9 mouse cellular contexts compared by ENCODE assay signal in genomic region chr12:76095117-76096035, GRCm38 (mm10).
DNase-seq lines count a peak whose midpoint lies in the region; ATAC-seq lines count a peak whose summit lies in the region.
"Had no signal": no experiment of that assay in that cellular context is flagged by ENCODE, and none has a peak within 500 bp of the region (broad histone marks: within the 10 kb centered on the region; RNA-seq: fewer than 3 reads in every experiment).

No protein-coding gene starts in this region.

- peak; percentile 27 to 49 for DNase-seq in kidney, postnatal 25 days
- DNase-seq in kidney, adult 8-10 months = no peak
- peak; percentile 47 to 50 for DNase-seq in thymus, adult 18-20 months
- DNase-seq in gastrocnemius, postnatal 25 days = no peak
- no peak for DNase-seq in layer of hippocampus, postnatal 14 days (ENCODE audit: low spot score in 2 of 2)

- 44% methylated on average over 30 of the region's 30 CpGs for WGBS in embryonic facial prominence, embryonic 12.5 days
- WGBS in limb, embryonic 13.5 days = 46% methylated on average over 30 of the region's 30 CpGs
- WGBS in forebrain, embryonic 15.5 days = 83% methylated on average over 30 of the region's 30 CpGs

- peaks cover 75% of the 10 kb centered on the region for H3K36me3 ChIP-seq in embryonic facial prominence, embryonic 12.5 days
- peaks cover 82% of the 10 kb centered on the region for H3K36me3 ChIP-seq in limb, embryonic 13.5 days
- peaks cover 77% of the 10 kb centered on the region for H3K36me3 ChIP-seq in forebrain, embryonic 15.5 days

- H3K4me2 ChIP-seq in embryonic facial prominence, embryonic 12.5 days (replicated peaks) = no peak overlapping the region
- no peak overlapping the region for H3K4me2 ChIP-seq in limb, embryonic 13.5 days (replicated peaks)
- H3K4me2 ChIP-seq in forebrain, embryonic 15.5 days (replicated peaks) = no peak overlapping the region
- H3K4me2 ChIP-seq: neural tube, embryonic 12.5 days had no signal

- H3K27me3 ChIP-seq in embryonic facial prominence, embryonic 12.5 days = no peaks in the 10 kb centered on the region
- no peaks in the 10 kb centered on the region for H3K27me3 ChIP-seq in limb, embryonic 13.5 days
- no peaks in the 10 kb centered on the region for H3K27me3 ChIP-seq in forebrain, embryonic 15.5 days
- H3K27me3 ChIP-seq: neural tube, embryonic 12.5 days had no signal

- H3K27ac ChIP-seq in embryonic facial prominence, embryonic 12.5 days = peak overlapping the region; percentile 26; the same call in 1 of the 2 replicates
- H3K27ac ChIP-seq in limb, embryonic 13.5 days = no peak overlapping the region; the same call in 1 of the 2 replicates
- no peak overlapping the region for H3K27ac ChIP-seq in forebrain, embryonic 15.5 days (replicated peaks)
- H3K27ac ChIP-seq: neural tube, embryonic 12.5 days had no signal

- no peak for ATAC-seq in embryonic facial prominence, embryonic 12.5 days (ENCODE audit: insufficient number of reproducible peaks, insufficient read depth, low FRiP score, low TSS enrichment)
- ATAC-seq in limb, embryonic 13.5 days (ENCODE audit: low FRiP score, low read depth) = no peak; the same call in 1 of the 2 replicates
- no peak for ATAC-seq in forebrain, embryonic 15.5 days (replicated peaks)

- no peak overlapping the region for H3K9ac ChIP-seq in embryonic facial prominence, embryonic 12.5 days
- peak overlapping the region; percentile 2; the same call in 1 of the 2 replicates for H3K9ac ChIP-seq in limb, embryonic 13.5 days
- no peak overlapping the region for H3K9ac ChIP-seq in forebrain, embryonic 15.5 days (replicated peaks)
- H3K9ac ChIP-seq: neural tube, embryonic 12.5 days had no signal

- no peak overlapping the region for H3K4me3 ChIP-seq in embryonic facial prominence, embryonic 12.5 days
- no peak overlapping the region for H3K4me3 ChIP-seq in limb, embryonic 13.5 days
- no peak overlapping the region for H3K4me3 ChIP-seq in forebrain, embryonic 15.5 days
- H3K4me3 ChIP-seq: neural tube, embryonic 12.5 days had no signal

- no peaks in the 10 kb centered on the region for H3K9me3 ChIP-seq in embryonic facial prominence, embryonic 12.5 days
- no peaks in the 10 kb centered on the region for H3K9me3 ChIP-seq in limb, embryonic 13.5 days
- H3K9me3 ChIP-seq in forebrain, embryonic 15.5 days = no peaks in the 10 kb centered on the region
- H3K9me3 ChIP-seq: neural tube, embryonic 12.5 days had no signal

- H3K4me1 ChIP-seq in embryonic facial prominence, embryonic 12.5 days = peaks cover 10% of the 10 kb centered on the region
- peaks cover 10% of the 10 kb centered on the region for H3K4me1 ChIP-seq in limb, embryonic 13.5 days
- no peaks in the 10 kb centered on the region for H3K4me1 ChIP-seq in forebrain, embryonic 15.5 days
- H3K4me1 ChIP-seq: neural tube, embryonic 12.5 days had no signal

Comparison
In these comparisons a context has a peak if more than half of its experiments do, and no peak if none do; other contexts are left out.
1. DNase-seq: peak in kidney, postnatal 25 days (2 of 2) and thymus, adult 18-20 months (2 of 2); none in kidney, adult 8-10 months (0 of 2), gastrocnemius, postnatal 25 days (single experiment) and layer of hippocampus, postnatal 14 days (0 of 2).